Mouse (Mus musculus): Measurements from ENCODE around the gene Ubald2. TPM values are rescaled to one million over a fixed set of nuclear protein-coding genes. Genes with fewer than 3 reads are reported as not detected.
"Not testable (repeated sequence)": the region's sequence is repeated elsewhere in the genome, so short reads cannot be mapped to it uniquely, and the experiment has no call there.

Gene Ubald2
- polyA plus RNA-seq, 1 experiment from 2014 or later, result 77.5 TPM

- peak; percentile 87 for DNase-seq
- Histone ChIP-seq H3K4me2 (ENCODE audit: low read length) (no peak overlapping the region), H3K36me3 (ENCODE audit: control insufficient read depth, insufficient read depth, low read length) (no peaks in the 10 kb centered on the region), H3K27me3 (ENCODE audit: control insufficient read depth, insufficient read depth, low read length) (no peaks in the 10 kb centered on the region), H3K4me3 (replicated peaks; ENCODE audit: low read depth, low read length) (no peak overlapping the region), H3K9me3 (ENCODE audit: control insufficient read depth, low read length) (no peaks in the 10 kb centered on the region), H3K4me1 (ENCODE audit: control insufficient read depth, insufficient read depth, low read length) (0 out of 2 replicates have a peak, but pooled peaks cover 3% of the 10 kb centered on the region), H3K9ac (replicated peaks; ENCODE audit: low read length) (no peak overlapping the region), H3K27ac (replicated peaks; ENCODE audit: low read depth, low read length) (no peak overlapping the region)
- 16% methylated on average over 2 of the region's 2 CpGs for WGBS
- ATAC-seq (ENCODE audit: low FRiP score, low TSS enrichment), result 0 out of 2 replicates have a peak, but pooled peaks have one; percentile 27
Observed at GRCm38 (mm10) chr11:116463833-116464232, 29.9 kb downstream of the Ubald2 start.

- Histone ChIP-seq H3K27me3 (ENCODE audit: control insufficient read depth, insufficient read depth, low read length) (no peaks in the 10 kb centered on the region), H3K9me3 (ENCODE audit: control insufficient read depth, low read length) (no peaks in the 10 kb centered on the region), H3K4me2 (ENCODE audit: low read length) (no peak within 1 kb of the TSS), H3K4me1 (ENCODE audit: control insufficient read depth, insufficient read depth, low read length) (0 out of 2 replicates have a peak, but pooled peaks cover 3% of the 10 kb centered on the region), H3K9ac (replicated peaks; ENCODE audit: low read length) (no peak within 1 kb of the TSS), H3K36me3 (ENCODE audit: control insufficient read depth, insufficient read depth, low read length) (peaks cover 17% of the 10 kb centered on the region), H3K4me3 (replicated peaks; ENCODE audit: low read depth, low read length) (no peak within 1 kb of the TSS), H3K27ac (replicated peaks; ENCODE audit: low read depth, low read length) (no peak within 1 kb of the TSS)
- DNase-seq (no peak), ATAC-seq (ENCODE audit: low FRiP score, low TSS enrichment) (no peak)
- WGBS, result 69% methylated on average over 20 of the region's 20 CpGs
Observed at GRCm38 (mm10) chr11:116466141-116466540, 32.2 kb downstream of the Ubald2 start, which contains the start of gene Qrich2. Gene Qrich2 (minus strand): TSS chr11:116466241.

GRCm38 (mm10) chr11:116468338-116468737 lies 34.4 kb downstream of the Ubald2 start:
- H3K27ac ChIP-seq (replicated peaks; ENCODE audit: low read depth, low read length); ATAC-seq (ENCODE audit: low FRiP score, low TSS enrichment); H3K27me3 ChIP-seq (ENCODE audit: control insufficient read depth, insufficient read depth, low read length); H3K4me1 ChIP-seq (ENCODE audit: control insufficient read depth, insufficient read depth, low read length); H3K4me2 ChIP-seq (ENCODE audit: low read length); H3K4me3 ChIP-seq (replicated peaks; ENCODE audit: low read depth, low read length); H3K9ac ChIP-seq (replicated peaks; ENCODE audit: low read length); H3K9me3 ChIP-seq (ENCODE audit: control insufficient read depth, low read length); DNase-seq: not testable (repeated sequence)
- peaks cover 39% of the 10 kb centered on the region for H3K36me3 ChIP-seq (ENCODE audit: control insufficient read depth, insufficient read depth, low read length)
- 79% methylated on average over 3 of the region's 3 CpGs for WGBS

- Histone ChIP-seq H3K9me3 (ENCODE audit: control insufficient read depth, low read length) (no peaks in the 10 kb centered on the region), H3K4me3 (replicated peaks; ENCODE audit: low read depth, low read length) (no peak overlapping the region), H3K4me1 (ENCODE audit: control insufficient read depth, insufficient read depth, low read length) (no peaks in the 10 kb centered on the region), H3K9ac (replicated peaks; ENCODE audit: low read length) (no peak overlapping the region), H3K27ac (replicated peaks; ENCODE audit: low read depth, low read length) (no peak overlapping the region), H3K27me3 (ENCODE audit: control insufficient read depth, insufficient read depth, low read length) (no peaks in the 10 kb centered on the region), H3K36me3 (ENCODE audit: control insufficient read depth, insufficient read depth, low read length) (peaks cover 56% of the 10 kb centered on the region), H3K4me2 (ENCODE audit: low read length) (no peak overlapping the region)
- WGBS, result 89% methylated on average over 3 of the region's 3 CpGs
- ATAC-seq (ENCODE audit: low FRiP score, low TSS enrichment), result no peak
- no peak for DNase-seq
Observed at GRCm38 (mm10) chr11:116470249-116470648, 36.4 kb downstream of the Ubald2 start.

DNA sequence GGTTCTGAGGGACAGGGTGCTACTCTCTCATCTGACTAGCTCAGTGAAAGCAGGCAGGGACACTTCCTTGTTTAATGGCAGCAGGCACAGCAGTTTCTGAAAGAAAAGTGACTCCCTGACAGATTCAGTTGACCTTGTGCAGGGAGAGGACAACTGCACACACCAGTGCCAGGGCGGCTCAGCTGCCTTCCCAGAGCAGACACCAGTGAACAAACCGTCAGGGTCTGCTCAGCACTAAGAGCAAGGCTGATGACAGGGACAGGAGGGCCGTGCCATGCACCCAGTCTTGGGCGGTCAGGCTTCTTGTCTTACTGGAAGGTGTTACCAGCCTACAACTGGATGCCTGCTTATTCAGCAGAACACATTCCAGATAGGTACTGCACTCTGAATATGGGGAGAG lies 37.0 kb downstream of the Ubald2 start:
- Histone ChIP-seq H3K4me1 (ENCODE audit: control insufficient read depth, insufficient read depth, low read length) (no peaks in the 10 kb centered on the region), H3K4me2 (ENCODE audit: low read length) (no peak overlapping the region), H3K9me3 (ENCODE audit: control insufficient read depth, low read length) (no peaks in the 10 kb centered on the region), H3K36me3 (ENCODE audit: control insufficient read depth, insufficient read depth, low read length) (peaks cover 63% of the 10 kb centered on the region), H3K27me3 (ENCODE audit: control insufficient read depth, insufficient read depth, low read length) (no peaks in the 10 kb centered on the region), H3K27ac (replicated peaks; ENCODE audit: low read depth, low read length) (no peak overlapping the region), H3K9ac (replicated peaks; ENCODE audit: low read length) (no peak overlapping the region), H3K4me3 (replicated peaks; ENCODE audit: low read depth, low read length) (no peak overlapping the region)
- DNase-seq, result no peak
- WGBS, result 90% methylated on average over 4 of the region's 4 CpGs
- ATAC-seq (ENCODE audit: low FRiP score, low TSS enrichment), result no peak

DNA sequence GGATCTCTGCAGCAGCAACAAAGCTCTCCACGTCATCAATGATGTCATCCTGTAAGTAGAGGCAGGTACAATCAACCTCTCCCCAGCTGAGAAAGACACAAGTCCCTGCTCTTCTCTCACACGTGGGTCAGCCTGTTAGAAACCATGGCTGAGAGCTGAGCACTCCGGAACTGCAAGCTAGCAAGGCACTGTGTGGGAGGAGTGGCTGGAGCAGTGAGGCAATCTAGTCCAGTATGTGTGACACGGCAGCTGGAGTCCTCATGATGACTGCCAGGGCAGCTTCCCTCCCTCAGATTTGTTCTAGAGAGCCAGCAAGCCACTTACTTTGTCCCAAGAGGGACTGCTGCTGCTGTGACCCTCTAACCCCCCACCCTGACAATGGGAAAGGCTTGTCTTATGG lies 38.4 kb downstream of the Ubald2 start:
- WGBS, result 85% methylated on average over 4 of the region's 4 CpGs
- Histone ChIP-seq H3K27ac (replicated peaks; ENCODE audit: low read depth, low read length) (no peak overlapping the region), H3K36me3 (ENCODE audit: control insufficient read depth, insufficient read depth, low read length) (peaks cover 76% of the 10 kb centered on the region), H3K9ac (replicated peaks; ENCODE audit: low read length) (no peak overlapping the region), H3K4me3 (replicated peaks; ENCODE audit: low read depth, low read length) (no peak overlapping the region), H3K4me2 (ENCODE audit: low read length) (no peak overlapping the region), H3K27me3 (ENCODE audit: control insufficient read depth, insufficient read depth, low read length) (no peaks in the 10 kb centered on the region), H3K9me3 (ENCODE audit: control insufficient read depth, low read length) (no peaks in the 10 kb centered on the region), H3K4me1 (ENCODE audit: control insufficient read depth, insufficient read depth, low read length) (no peaks in the 10 kb centered on the region)
- ATAC-seq (ENCODE audit: low FRiP score, low TSS enrichment), result no peak
- no peak for DNase-seq

DNA sequence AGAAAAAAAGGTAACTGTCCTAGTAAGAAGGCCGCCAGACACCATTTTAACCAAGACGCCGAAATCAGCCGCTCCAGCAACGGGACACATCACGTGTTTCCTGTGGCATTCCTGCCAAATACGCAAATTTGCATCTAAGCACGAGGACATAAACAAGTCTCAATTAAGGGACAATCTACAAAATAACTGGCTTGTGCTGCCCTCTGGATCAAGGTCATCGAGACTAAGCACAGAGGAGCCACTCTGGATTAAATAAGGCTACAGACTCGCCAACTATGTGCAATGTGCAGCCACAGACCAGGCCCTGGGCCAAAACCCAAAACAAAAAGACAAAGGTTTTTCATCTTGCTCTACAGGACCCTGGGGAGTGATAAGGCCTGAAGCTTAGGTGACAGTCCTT lies 42.1 kb downstream of the Ubald2 start:
- no peak overlapping the region for H3K27ac ChIP-seq (replicated peaks; ENCODE audit: low read depth, low read length)
- no peaks in the 10 kb centered on the region for H3K27me3 ChIP-seq (ENCODE audit: control insufficient read depth, insufficient read depth, low read length)
- H3K9me3 ChIP-seq (ENCODE audit: control insufficient read depth, low read length), result no peaks in the 10 kb centered on the region
- no peaks in the 10 kb centered on the region for H3K4me1 ChIP-seq (ENCODE audit: control insufficient read depth, insufficient read depth, low read length)
- DNase-seq (no peak), ATAC-seq (ENCODE audit: low FRiP score, low TSS enrichment) (no peak)
- WGBS, result 92% methylated on average over 10 of the region's 10 CpGs
- H3K4me2 ChIP-seq (ENCODE audit: low read length), result no peak overlapping the region
- no peak overlapping the region for H3K9ac ChIP-seq (replicated peaks; ENCODE audit: low read length)
- peaks cover 98% of the 10 kb centered on the region for H3K36me3 ChIP-seq (ENCODE audit: control insufficient read depth, insufficient read depth, low read length)
- no peak overlapping the region for H3K4me3 ChIP-seq (replicated peaks; ENCODE audit: low read depth, low read length)

DNA sequence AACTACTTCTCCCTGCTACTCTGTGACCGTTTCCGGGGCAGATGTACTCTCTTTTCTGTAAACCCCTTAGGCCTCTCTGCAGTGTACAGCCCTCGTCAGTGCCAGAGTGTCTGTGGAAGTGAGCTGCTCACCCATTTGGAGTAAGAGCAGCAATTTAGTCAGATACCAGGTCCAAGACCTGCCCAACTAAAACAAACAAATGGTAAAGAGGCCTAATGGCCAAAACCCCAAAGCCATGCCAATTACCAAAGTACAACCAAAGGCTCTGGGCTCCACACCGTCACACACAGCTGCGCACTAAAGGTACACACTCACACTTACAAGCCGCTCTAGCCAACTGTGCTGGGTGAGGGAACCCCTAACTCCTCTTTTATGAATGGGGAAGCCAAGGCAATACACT lies 42.8 kb downstream of the Ubald2 start:
- H3K27ac ChIP-seq (replicated peaks; ENCODE audit: low read depth, low read length), result no peak overlapping the region

GRCm38 (mm10) chr11:116477160-116477759 lies 43.4 kb downstream of the Ubald2 start:
- no peaks in the 10 kb centered on the region for H3K27me3 ChIP-seq (ENCODE audit: control insufficient read depth, insufficient read depth, low read length)
- H3K4me1 ChIP-seq (ENCODE audit: control insufficient read depth, insufficient read depth, low read length), result no peaks in the 10 kb centered on the region
- no peak overlapping the region for H3K4me3 ChIP-seq (replicated peaks; ENCODE audit: low read depth, low read length)
- H3K4me2 ChIP-seq (ENCODE audit: low read length), result no peak overlapping the region
- peaks cover 98% of the 10 kb centered on the region for H3K36me3 ChIP-seq (ENCODE audit: control insufficient read depth, insufficient read depth, low read length)
- no peak overlapping the region for H3K9ac ChIP-seq (replicated peaks; ENCODE audit: low read length)
- no peak overlapping the region for H3K27ac ChIP-seq (replicated peaks; ENCODE audit: low read depth, low read length)
- no peak for ATAC-seq (ENCODE audit: low FRiP score, low TSS enrichment)
- H3K9me3 ChIP-seq (ENCODE audit: control insufficient read depth, low read length), result no peaks in the 10 kb centered on the region
- DNase-seq, result no peak
- WGBS, result 60% methylated on average over 15 of the region's 15 CpGs

More for the DNA sequence above, 42.8 kb downstream of the Ubald2 start:
- Histone ChIP-seq H3K9ac (replicated peaks; ENCODE audit: low read length) (no peak overlapping the region), H3K9me3 (ENCODE audit: control insufficient read depth, low read length) (no peaks in the 10 kb centered on the region), H3K4me3 (replicated peaks; ENCODE audit: low read depth, low read length) (no peak overlapping the region), H3K36me3 (ENCODE audit: control insufficient read depth, insufficient read depth, low read length) (peaks cover 98% of the 10 kb centered on the region), H3K4me2 (ENCODE audit: low read length) (no peak overlapping the region), H3K4me1 (ENCODE audit: control insufficient read depth, insufficient read depth, low read length) (no peaks in the 10 kb centered on the region), H3K27me3 (ENCODE audit: control insufficient read depth, insufficient read depth, low read length) (no peaks in the 10 kb centered on the region)
- 91% methylated on average over 6 of the region's 6 CpGs for WGBS
- DNase-seq, result no peak
- ATAC-seq (ENCODE audit: low FRiP score, low TSS enrichment), result no peak
